Mouse (Mus musculus) stomach, embryonic 15.5 days (tissue): ENCODE measurements at regions not wholly inside any gene's neighbourhood (a gene's known extent, or its start where the extent isn't known, plus 50 kb on each side); places are given as distances from the start of the nearest gene placed in this dataset.
A peak's percentile ranks its signal among the peaks of the same experiment; 100 is the strongest.

Experiments used
- ATAC-seq: fragments of 200-750 bp; cut with Nextera tagmentation; 2 replicates; pipeline ENCODE4 v1.8.0; 2017; ENCODE audit warnings: low read depth, moderate number of reproducible peaks, moderate TSS enrichment; ENCODE audit not compliant: insufficient read depth, low FRiP score
- H3K27ac ChIP-seq: fragments of 300-500 bp; sonication (generic); 2 replicates; pipeline ENCODE4 v1.5.1; 2015; ENCODE audit warnings: mild to moderate bottlenecking, inconsistent platforms
- H3K27me3 ChIP-seq: fragments of 300-500 bp; sonication (generic); replicated peaks from 2 replicates; pipeline ENCODE4 v1.6.1; 2015; ENCODE audit warnings: inconsistent platforms
- H3K36me3 ChIP-seq: fragments of 300-500 bp; sonication (generic); 2 replicates; pipeline ENCODE4 v1.6.1; 2015; ENCODE audit warnings: inconsistent platforms
- H3K4me1 ChIP-seq: fragments of 300-500 bp; sonication (generic); 2 replicates; pipeline ENCODE4 v1.6.1; 2015; ENCODE audit warnings: inconsistent platforms
- H3K4me2 ChIP-seq: fragments of 300-500 bp; sonication (generic); 2 replicates; pipeline ENCODE4 v1.6.1; 2015; ENCODE audit warnings: mild to moderate bottlenecking, inconsistent platforms
- H3K4me3 ChIP-seq: fragments of 300-500 bp; sonication (generic); replicated peaks from 2 replicates; pipeline ENCODE4 v1.5.1; 2015; ENCODE audit warnings: inconsistent platforms
- H3K9ac ChIP-seq: fragments of 300-500 bp; sonication (generic); 2 replicates; pipeline ENCODE4 v1.6.1; 2015; ENCODE audit warnings: inconsistent platforms
- H3K9me3 ChIP-seq: fragments of 300-500 bp; sonication (generic); 2 replicates; pipeline ENCODE4 v1.6.1; 2016; ENCODE audit warnings: inconsistent platforms
- WGBS: fragments of 180-500 bp; shearing (Covaris S2); methylation state at CpG from one replicate; pipeline ENCODE4 v1.1.7; 2015; 5-methylcytosine and 5-hydroxymethylcytosine counted together

GRCm38 (mm10) chr16:91970461-91970860 lies 87.6 kb upstream of the Mrps6 start:
- Histone ChIP-seq H3K4me1 (no peaks in the 10 kb centered on the region), H3K9ac (no peak overlapping the region), H3K27me3 (no peaks in the 10 kb centered on the region), H3K27ac (no peak overlapping the region), H3K9me3 (no peaks in the 10 kb centered on the region), H3K4me2 (no peak overlapping the region), H3K36me3 (no peaks in the 10 kb centered on the region), H3K4me3 (no peak overlapping the region)
- ATAC-seq = no peak
- WGBS = 82% methylated on average over 4 of the region's 4 CpGs

DNA sequence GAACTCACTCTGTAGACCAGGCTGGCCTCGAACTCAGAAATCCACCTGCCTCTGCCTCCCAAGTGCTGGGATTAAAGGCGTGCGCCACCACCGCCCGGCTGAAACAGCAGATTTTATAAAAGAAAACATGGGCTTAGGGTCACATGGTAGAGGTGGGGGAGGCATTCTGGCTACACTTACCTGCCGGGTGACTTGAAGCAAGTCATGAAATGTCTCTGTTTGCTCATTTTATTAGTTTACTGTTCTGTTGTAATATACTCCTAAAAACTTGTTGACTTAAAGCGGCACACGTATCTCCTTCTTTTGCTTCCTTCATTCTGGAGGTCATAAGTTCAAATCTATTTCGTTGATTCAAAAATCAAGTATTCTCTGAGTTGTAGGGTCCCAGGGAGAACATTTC lies 84.9 kb upstream of the Mrps6 start:
- H3K9me3 ChIP-seq = no peaks in the 10 kb centered on the region
- no peak overlapping the region for H3K27ac ChIP-seq
- no peak for ATAC-seq
- 84% methylated on average over 9 of the region's 9 CpGs for WGBS
- H3K9ac ChIP-seq = no peak overlapping the region
- no peaks in the 10 kb centered on the region for H3K27me3 ChIP-seq
- H3K4me2 ChIP-seq = no peak overlapping the region
- H3K36me3 ChIP-seq = no peaks in the 10 kb centered on the region
- H3K4me3 ChIP-seq = no peak overlapping the region
- no peaks in the 10 kb centered on the region for H3K4me1 ChIP-seq

DNA sequence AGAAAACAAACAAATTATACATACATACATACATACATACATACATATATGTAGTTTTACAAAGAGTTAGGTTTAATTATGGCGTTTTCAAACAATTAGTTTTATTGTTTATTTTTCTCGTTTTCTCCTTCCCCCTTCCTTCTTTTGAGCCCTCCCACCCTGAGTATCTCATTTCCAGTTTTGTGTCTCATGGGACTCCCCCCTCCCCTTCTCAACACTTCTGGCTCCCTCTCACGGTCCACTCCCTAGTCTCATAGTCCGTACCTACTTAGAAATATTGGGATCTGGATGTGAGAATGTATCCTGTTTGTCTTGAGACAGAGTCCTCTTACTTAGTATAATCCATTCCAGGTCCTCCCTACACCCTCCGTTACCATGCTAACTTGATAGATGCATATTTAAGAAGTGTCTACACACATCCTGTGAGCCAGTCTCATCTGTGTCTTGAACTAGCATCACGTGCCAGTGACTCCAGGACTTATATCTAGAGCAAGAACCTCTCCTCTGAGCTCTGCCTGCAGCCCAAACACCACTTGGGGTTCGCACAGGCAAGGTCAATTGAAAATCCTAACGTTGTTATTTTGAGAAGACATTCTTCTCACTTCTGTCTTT lies 81.8 kb upstream of the Mrps6 start:
- no peak overlapping the region for H3K9ac ChIP-seq
- H3K4me1 ChIP-seq = no peaks in the 10 kb centered on the region
- H3K27ac ChIP-seq = no peak overlapping the region
- H3K4me3 ChIP-seq = no peak overlapping the region
- H3K27me3 ChIP-seq = no peaks in the 10 kb centered on the region
- H3K4me2 ChIP-seq = no peak overlapping the region
- WGBS = 55% methylated on average over 8 of the region's 8 CpGs
- ATAC-seq = no peak
- no peaks in the 10 kb centered on the region for H3K9me3 ChIP-seq
- H3K36me3 ChIP-seq = no peaks in the 10 kb centered on the region

DNA sequence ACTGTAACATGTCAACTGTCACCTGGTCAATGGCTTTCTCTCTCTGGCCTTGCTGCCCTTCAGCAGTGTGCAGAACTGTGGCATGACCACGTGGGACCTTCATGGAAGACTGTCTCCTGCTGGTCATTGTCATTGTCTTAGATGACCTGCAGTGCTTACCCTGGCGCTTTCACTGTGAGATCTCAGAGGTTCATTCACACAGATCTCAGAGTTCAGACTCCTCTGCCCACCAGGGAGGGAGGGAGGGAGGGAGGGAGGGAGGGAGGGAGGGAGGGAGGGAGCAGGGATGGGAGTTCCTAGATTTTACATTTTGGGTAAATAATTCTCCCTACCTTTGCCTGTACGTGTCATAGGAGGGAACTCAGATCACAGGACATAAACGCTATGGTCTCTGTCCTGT lies 79.6 kb upstream of the Mrps6 start:
- Histone ChIP-seq H3K4me1 (no peaks in the 10 kb centered on the region), H3K27ac (no peak overlapping the region), H3K9ac (no peak overlapping the region), H3K9me3 (no peaks in the 10 kb centered on the region), H3K4me3 (no peak overlapping the region), H3K36me3 (no peaks in the 10 kb centered on the region), H3K4me2 (no peak overlapping the region), H3K27me3 (no peaks in the 10 kb centered on the region)
- ATAC-seq = no peak
- WGBS = 48% methylated on average over 4 of the region's 4 CpGs

- Histone ChIP-seq H3K4me3 (no peak overlapping the region), H3K4me2 (no peak overlapping the region), H3K4me1 (no peaks in the 10 kb centered on the region), H3K36me3 (no peaks in the 10 kb centered on the region), H3K9ac (no peak overlapping the region), H3K27ac (no peak overlapping the region), H3K27me3 (no peaks in the 10 kb centered on the region), H3K9me3 (no peaks in the 10 kb centered on the region)
- no peak for ATAC-seq
- 44% methylated on average over 5 of the region's 5 CpGs for WGBS
These were observed 79.2 kb upstream of the Mrps6 start for GRCm38 (mm10) chr16:91978846-91979245.

- H3K9ac ChIP-seq = no peak overlapping the region
- no peak overlapping the region for H3K27ac ChIP-seq
- no peak overlapping the region for H3K4me3 ChIP-seq
- no peaks in the 10 kb centered on the region for H3K4me1 ChIP-seq
- ATAC-seq = no peak
- no peak overlapping the region for H3K4me2 ChIP-seq
- no peaks in the 10 kb centered on the region for H3K9me3 ChIP-seq
- H3K36me3 ChIP-seq = no peaks in the 10 kb centered on the region
- H3K27me3 ChIP-seq = no peaks in the 10 kb centered on the region
- WGBS = 80% methylated on average over 6 of the region's 6 CpGs
These were observed 77.6 kb upstream of the Mrps6 start for GRCm38 (mm10) chr16:91980482-91980881.

GRCm38 (mm10) chr16:91985211-91985610 lies 72.9 kb upstream of the Mrps6 start:
- Histone ChIP-seq H3K27me3 (no peaks in the 10 kb centered on the region), H3K27ac (no peak overlapping the region), H3K4me2 (no peak overlapping the region), H3K9ac (no peak overlapping the region), H3K4me3 (no peak overlapping the region), H3K4me1 (no peaks in the 10 kb centered on the region), H3K9me3 (no peaks in the 10 kb centered on the region), H3K36me3 (no peaks in the 10 kb centered on the region)
- WGBS = 82% methylated on average over 12 of the region's 12 CpGs
- ATAC-seq = no peak

DNA sequence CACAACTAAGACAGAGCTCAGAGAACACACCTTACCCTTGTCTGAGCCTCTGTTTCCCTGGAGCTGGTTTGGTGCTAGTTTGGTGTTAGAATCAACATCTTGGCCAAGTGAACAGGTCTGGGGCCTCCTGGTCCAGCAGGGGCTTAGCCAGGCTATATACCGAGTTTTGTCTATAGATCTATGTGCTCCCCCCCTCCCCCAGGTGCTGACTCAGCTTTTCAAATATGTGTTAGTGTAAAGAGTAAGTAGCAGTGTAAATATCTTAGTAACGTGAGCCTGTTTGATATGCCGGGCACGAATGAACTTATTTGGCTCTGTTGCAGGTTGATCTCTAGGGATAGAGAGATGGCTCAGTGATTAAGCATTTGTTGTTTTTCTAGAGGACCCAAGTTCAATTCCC lies 68.7 kb upstream of the Mrps6 start:
- Histone ChIP-seq H3K9ac (no peak overlapping the region), H3K4me3 (no peak overlapping the region), H3K27ac (no peak overlapping the region), H3K4me2 (no peak overlapping the region), H3K4me1 (no peaks in the 10 kb centered on the region), H3K9me3 (no peaks in the 10 kb centered on the region), H3K27me3 (no peaks in the 10 kb centered on the region), H3K36me3 (no peaks in the 10 kb centered on the region)
- no peak for ATAC-seq
- 49% methylated on average over 4 of the region's 4 CpGs for WGBS

DNA sequence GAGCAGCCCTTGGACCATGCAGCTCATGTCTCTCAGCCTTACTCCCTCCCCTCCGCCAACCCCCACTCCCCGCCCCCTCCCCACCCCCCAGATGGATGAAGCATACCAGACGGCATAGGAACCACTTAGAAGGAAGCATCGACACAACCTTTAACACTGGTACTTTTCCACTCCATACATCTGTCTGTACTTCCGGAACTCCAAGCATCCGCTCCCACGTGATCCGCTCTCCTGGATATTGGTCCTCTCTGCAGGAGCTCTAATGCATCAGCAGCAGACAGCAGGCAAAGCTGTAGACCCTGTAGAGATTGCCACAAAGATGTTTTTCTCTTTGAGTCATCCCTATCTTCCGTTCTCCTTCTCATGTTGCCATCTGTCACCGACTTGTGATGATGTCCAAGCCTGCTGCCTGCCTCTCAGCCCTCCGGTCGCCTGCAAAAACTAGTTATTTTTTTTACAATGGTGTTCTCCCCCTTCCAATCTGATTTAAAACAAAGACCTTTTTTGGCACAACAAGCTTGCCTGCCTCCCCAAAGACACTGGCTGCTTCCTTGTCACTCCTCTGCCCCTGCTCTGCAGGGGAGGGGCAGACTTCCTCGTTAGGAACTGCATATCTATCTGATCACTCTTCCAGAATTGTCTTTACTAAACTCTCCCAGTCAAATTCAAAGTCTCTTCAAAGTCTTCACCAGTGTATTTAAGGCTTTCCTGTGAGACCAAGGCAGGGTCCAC lies 62.4 kb upstream of the Mrps6 start:
- Histone ChIP-seq H3K27me3 (no peaks in the 10 kb centered on the region), H3K4me2 (peak overlapping the region; percentile 33), H3K4me1 (0 out of 2 replicates have a peak, but pooled peaks cover 3% of the 10 kb centered on the region), H3K9me3 (no peaks in the 10 kb centered on the region), H3K4me3 (0 out of 2 replicates have a peak overlapping the region, but pooled peaks have one; percentile 10), H3K27ac (peak overlapping the region; percentile 69), H3K9ac (no peak overlapping the region), H3K36me3 (no peaks in the 10 kb centered on the region)
- peak; percentile 83 for ATAC-seq
- 14% methylated on average over 13 of the region's 13 CpGs for WGBS

DNA sequence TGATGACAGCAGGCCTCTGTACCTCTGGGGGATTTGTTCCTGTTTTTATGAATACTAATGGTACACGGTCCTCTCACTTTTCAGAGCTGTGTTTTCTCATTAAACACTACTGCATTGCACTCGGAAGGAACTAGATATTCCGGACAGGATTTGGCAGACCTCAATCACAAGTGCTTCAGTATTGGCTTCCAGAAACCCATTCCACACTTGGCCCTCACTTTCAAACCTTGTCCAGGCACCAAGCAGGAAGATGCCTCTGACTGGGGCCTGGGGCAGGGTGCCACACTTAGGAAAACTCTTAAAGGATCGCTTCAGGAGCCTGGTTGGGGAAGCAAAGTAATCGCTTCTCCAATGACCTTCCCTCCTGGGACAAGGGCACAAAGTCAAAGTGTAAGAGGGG lies 50.7 kb upstream of the Mrps6 start:
- H3K9me3 ChIP-seq = no peaks in the 10 kb centered on the region
- no peak overlapping the region for H3K9ac ChIP-seq
- 86% methylated on average over 5 of the region's 5 CpGs for WGBS
- H3K4me2 ChIP-seq = no peak overlapping the region
- no peak for ATAC-seq
- H3K36me3 ChIP-seq = no peaks in the 10 kb centered on the region
- H3K4me3 ChIP-seq = no peak overlapping the region
- H3K27me3 ChIP-seq = no peaks in the 10 kb centered on the region
- no peak overlapping the region for H3K27ac ChIP-seq
- no peaks in the 10 kb centered on the region for H3K4me1 ChIP-seq
